Mouse (Mus musculus) B cell, adult 62 days (primary cell): Measurements from ENCODE around the gene Trim31. TPM values are rescaled to one million over a fixed set of nuclear protein-coding genes. Genes with fewer than 3 reads are reported as not detected.

Experiments used
- total RNA-seq: library from RNA; stranded (reverse); gene quantifications from 4 replicates; pipeline ENCODE4 v1.2.4, GENCODE M21; 2023

Trim31 gene
- not detected in 4 replicates for total RNA-seq

GRCm38 (mm10) chr17:36897552-36898205, at the start of gene Trim31:
TSS of gene Trim31 (plus strand) at chr17:36898118.

GRCm38 (mm10) chr17:36866719-36867527, 31.0 kb upstream of the Trim31 start, which contains the start of gene Trim15:
TSS of gene Trim15 (minus strand) at chr17:36867210.

GRCm38 (mm10) chr17:36869284-36869954, 28.5 kb upstream of the Trim31 start, which contains the start of gene Trim10:
TSS of gene Trim10 (plus strand) at chr17:36869574.

GRCm38 (mm10) chr17:36890073-36890903, 7.6 kb upstream of the Trim31 start, which contains the start of gene Trim40:
TSS of gene Trim40 (minus strand) at chr17:36890123.

GRCm38 (mm10) chr17:36942791-36943471, 45.0 kb downstream of the Trim31 start, which contains the start of gene Rnf39:
TSS of gene Rnf39 (plus strand) at chr17:36942918.

GRCm38 (mm10) chr17:36950981-36951947, 53.3 kb downstream of the Trim31 start, which contains the start of gene Ppp1r11:
TSS of gene Ppp1r11 (minus strand) at chr17:36951741.

GRCm38 (mm10) chr17:36957999-36958743, 60.3 kb downstream of the Trim31 start, which contains the start of the genes Znrd1 and Znrd1as:
TSS of gene Znrd1 (minus strand) at chr17:36958559.
TSS of gene Znrd1as (plus strand) at chr17:36958592.

Other genes starting within 250 kb of the Trim31 start
- gene H2-M1, start 225.9 kb upstream of the Trim31 start, total RNA-seq: not detected in 4 replicates
- not detected in 4 replicates for gene H2-M10.5, start 125.2 kb upstream of the Trim31 start, total RNA-seq
- gene H2-M10.6, start 85.9 kb upstream of the Trim31 start, total RNA-seq: not detected in 4 replicates
- 179 to 202 TPM (median 188 TPM) in 4 replicates for gene Trim26, start 61.0 kb upstream of the Trim31 start, total RNA-seq
- gene Trim15, start 30.9 kb upstream of the Trim31 start, total RNA-seq: not detected in 4 replicates
- 0.25 to 0.35 TPM in 2 of 4 replicates, not detected in the others for gene Trim10, start 28.5 kb upstream of the Trim31 start, total RNA-seq
- gene Trim40, start 8.0 kb upstream of the Trim31 start, total RNA-seq: not detected in 4 replicates
- not detected in 4 replicates for gene Rnf39, start 44.8 kb downstream of the Trim31 start, total RNA-seq
- gene Ppp1r11, start 53.6 kb downstream of the Trim31 start, total RNA-seq: 96.5 to 112 TPM (median 98.9 TPM) in 4 replicates
- 74.9 to 82.2 TPM (median 80.0 TPM) in 4 replicates for gene Znrd1, start 60.4 kb downstream of the Trim31 start, total RNA-seq
- 1.0 to 2.7 TPM (median 1.3 TPM) in 4 replicates for gene Znrd1as, start 60.5 kb downstream of the Trim31 start, total RNA-seq
- not detected in 4 replicates for gene 2410137M14Rik, start 83.1 kb downstream of the Trim31 start, total RNA-seq
- gene H2-M5, start 91.4 kb downstream of the Trim31 start, total RNA-seq: not detected in 4 replicates
- not detected in 4 replicates for gene Zfp57, start 103.0 kb downstream of the Trim31 start, total RNA-seq
- not detected in 4 replicates for gene Mog, start 125.3 kb downstream of the Trim31 start, total RNA-seq
- gene Gabbr1, start 147.8 kb downstream of the Trim31 start, total RNA-seq: 63.3 to 72.7 TPM (median 66.7 TPM) in 4 replicates
- 0.21 TPM in 1 of 4 replicates, not detected in the others for gene Olfr90, start 190.4 kb downstream of the Trim31 start, total RNA-seq
- not detected in 4 replicates for gene Olfr91, start 200.2 kb downstream of the Trim31 start, total RNA-seq
- not detected in 4 replicates for gene Olfr92, start 222.0 kb downstream of the Trim31 start, total RNA-seq